Mouse (Mus musculus) splenic B cell, adult 2 months (primary cell): Measurements from ENCODE around the gene Pdzd9.

Experiments
- DNase-seq: peaks from one replicate; pipeline ENCODE4 v3.0.0-alpha.2; 2011; ENCODE audit warnings: low read depth, low spot score
- H3K27me3 ChIP-seq: 2 replicates; pipeline ENCODE4 v1.6.1; 2012; ENCODE audit warnings: mild to moderate bottlenecking, low read length, moderate library complexity, mixed read lengths; ENCODE audit not compliant: control insufficient read depth, poor library complexity, insufficient read depth, severe bottlenecking
- H3K36me3 ChIP-seq: 2 replicates; pipeline ENCODE4 v1.6.1; 2012; ENCODE audit warnings: mild to moderate bottlenecking, low read length, moderate library complexity, mixed read lengths; ENCODE audit not compliant: control insufficient read depth, poor library complexity, insufficient read depth, severe bottlenecking

Pdzd9 gene

DNA sequence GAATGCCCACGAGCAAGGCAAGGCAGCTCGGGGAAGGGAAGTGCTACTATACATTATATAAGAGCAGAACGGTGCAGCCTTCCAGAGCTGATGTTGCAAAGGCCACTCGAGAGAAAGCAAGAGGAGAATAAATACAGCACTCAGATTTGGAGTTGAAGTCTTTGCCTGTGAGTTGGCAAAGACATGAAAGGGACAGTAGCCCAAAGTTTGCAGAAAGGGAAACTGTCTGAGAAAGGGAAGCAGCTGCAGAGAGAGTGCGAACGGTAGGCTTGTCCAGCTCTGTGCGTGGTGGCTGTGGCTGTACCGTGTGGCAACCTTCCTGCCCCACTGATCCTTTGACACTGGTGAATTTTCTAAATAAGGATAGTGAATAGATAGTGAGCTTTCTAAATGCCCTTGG, 8.9 kb upstream of the Pdzd9 start:
- no peaks in the 10 kb centered on the region for H3K36me3 ChIP-seq
- DNase-seq = peak; percentile 3
- H3K27me3 ChIP-seq = no peaks in the 10 kb centered on the region

DNA sequence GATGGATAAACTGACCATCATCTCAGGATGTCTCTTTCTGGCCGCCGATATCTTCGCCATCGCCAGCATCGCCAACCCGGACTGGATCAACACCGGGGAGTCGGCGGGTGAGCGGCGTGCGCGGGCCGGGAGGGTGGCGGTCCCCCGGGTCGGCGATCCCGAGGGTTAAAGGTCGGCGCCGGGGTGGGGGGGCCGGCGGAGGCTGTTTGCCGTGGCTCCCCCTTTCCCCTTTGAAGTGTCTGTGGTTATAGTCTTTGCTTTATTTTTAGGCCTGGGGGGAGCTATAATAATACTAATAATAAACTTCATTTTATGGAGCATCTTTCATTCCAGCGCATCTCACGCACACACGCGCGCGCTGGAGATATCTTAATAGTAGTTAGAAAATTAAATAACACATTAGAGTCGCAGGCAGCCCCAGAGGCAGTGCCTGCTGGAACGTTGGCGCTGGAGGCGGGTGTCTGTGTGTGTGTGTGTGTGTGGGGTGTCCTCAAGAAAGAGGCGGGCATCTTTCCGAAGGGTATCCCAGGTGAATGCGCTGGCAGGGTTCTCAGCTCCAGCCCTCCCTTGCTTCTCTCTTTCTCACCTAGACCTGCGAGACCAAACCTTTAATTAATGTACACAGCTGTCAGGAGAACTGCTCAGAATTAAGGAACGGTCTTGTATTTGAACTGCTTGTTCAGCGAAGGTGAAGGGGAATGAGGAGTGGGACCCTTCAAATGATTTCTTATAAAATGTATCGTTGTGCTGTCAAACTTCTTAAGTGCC, 7.8 kb upstream of the Pdzd9 start:
- H3K27me3 ChIP-seq = no peaks in the 10 kb centered on the region
- no peaks in the 10 kb centered on the region for H3K36me3 ChIP-seq
- DNase-seq = peak; percentile 14

DNA sequence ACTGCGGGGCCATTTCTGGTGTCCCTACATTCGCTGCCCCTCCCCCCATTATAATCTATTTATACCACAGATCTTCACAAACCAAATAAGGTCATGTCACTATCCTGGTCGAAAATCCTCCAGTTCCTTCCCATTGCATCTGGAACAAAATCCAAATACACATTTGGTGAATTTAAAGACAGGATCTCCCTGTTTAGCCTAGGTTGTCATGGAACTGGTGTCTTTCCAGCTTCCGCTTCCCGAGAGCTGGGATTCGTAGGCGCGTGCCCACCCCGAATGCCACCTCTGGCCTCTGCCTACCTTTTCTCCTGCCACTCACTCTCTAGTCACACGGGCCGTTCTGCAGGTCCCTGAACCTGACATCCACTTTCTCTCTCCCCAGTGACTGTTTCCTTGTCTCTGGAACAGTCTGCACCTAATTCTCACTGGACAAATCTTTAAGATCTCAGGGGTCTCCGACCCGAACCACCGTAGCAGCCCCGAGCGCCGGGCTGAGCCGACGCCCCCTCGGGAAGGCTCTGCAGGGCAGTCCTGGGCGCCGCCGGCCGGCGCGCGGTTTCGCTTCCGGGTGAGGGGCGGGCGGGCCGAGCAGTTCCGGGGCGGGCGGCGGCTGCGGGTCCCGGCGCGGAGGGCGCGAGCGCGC, 7.0 kb upstream of the Pdzd9 start, which contains the start of gene Mosmo:
Gene Mosmo, plus strand, starts transcription at position 618 of the 643 bp plus-strand sequence.
- H3K27me3 ChIP-seq = no peaks in the 10 kb centered on the region
- peak; percentile 72 for DNase-seq
- no peaks in the 10 kb centered on the region for H3K36me3 ChIP-seq

DNA sequence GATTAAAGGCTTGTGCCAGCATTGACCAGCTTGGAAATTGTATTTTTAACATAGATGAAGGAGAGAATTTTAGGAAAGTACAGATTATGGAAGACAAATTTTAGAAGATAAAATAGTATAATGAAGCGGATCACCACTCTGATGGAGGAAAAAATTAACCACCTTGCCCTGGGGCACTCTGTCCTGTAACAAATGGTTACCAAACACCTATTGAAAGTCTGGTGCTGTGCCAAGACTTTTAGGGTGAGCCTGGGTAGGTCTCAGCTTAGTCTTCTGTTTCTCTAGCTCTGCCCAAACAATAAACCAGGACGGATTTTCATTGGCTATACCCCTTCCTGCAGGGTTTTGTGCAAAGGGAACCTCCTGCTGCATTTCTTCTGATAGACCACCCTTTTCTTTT, 1.1 kb upstream of the Pdzd9 start:
- Histone ChIP-seq H3K36me3 (no peaks in the 10 kb centered on the region), H3K27me3 (no peaks in the 10 kb centered on the region)
- no peak for DNase-seq

DNA sequence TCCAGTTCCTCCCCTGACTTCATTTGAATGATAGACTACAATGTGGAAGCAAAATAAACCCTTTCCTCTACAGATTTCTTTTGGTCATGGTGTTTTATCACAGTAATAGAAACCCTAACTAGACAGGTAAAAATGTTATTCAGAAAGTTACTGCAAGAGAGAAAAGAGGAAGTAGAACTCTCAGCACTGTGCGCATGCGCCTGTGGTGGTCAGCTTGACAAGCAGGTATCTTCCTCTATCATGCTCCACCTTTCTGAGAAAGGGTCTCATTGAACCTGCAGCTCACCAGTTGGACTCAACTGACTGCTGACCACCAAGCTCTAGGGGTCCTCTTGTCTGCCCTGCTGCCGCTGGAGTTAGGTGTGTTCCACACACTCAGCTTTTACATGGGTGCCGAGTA, 8.1 kb downstream of the Pdzd9 start:
- DNase-seq = peak; percentile 88
- H3K27me3 ChIP-seq = no peaks in the 10 kb centered on the region
- H3K36me3 ChIP-seq = peaks cover 8% of the 10 kb centered on the region; the same call in 1 of the 2 replicates

DNA sequence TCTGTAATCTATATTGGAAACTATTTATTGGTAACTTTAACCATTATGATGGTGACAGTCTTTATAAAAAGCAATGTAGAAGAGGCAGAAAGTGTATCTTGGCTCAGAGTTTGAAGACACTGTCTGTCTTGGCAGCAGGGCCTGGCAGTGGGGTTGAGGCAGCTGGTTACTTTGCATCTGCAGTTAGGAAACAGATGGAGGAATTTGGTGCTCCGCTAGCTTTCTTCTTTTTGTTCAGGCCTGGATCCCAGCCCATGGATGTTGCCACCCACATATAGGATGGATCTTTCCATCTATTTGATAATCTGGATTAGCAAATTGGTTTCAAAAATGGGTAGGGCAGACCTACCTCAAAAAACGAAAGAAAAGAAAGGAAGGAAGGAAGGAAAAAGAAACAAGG, 22.3 kb downstream of the Pdzd9 start:
- DNase-seq = no peak
- Histone ChIP-seq H3K36me3 (peaks cover 23% of the 10 kb centered on the region), H3K27me3 (no peaks in the 10 kb centered on the region)

DNA sequence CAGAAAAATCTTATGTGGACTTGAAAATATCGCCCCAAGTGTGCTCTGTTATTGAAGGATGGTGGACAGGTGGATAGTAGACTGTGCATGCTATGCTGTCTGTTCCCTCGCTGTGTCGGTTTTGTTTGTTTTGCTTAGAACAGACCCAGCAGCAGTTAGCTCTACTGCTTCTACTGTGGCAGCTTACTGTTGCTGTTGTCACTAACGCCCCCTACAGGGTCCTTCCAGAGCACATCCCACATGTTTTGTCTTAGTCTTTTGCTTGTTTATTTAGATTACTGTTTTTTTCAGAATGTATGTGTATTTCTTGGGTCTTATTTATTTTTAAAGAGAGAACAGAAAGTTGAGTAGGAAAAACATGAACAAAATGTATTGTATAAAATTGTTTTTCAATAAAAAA, 26.9 kb downstream of the Pdzd9 start:
- DNase-seq = peak; percentile 22
- Histone ChIP-seq H3K36me3 (peaks cover 29% of the 10 kb centered on the region), H3K27me3 (no peaks in the 10 kb centered on the region)

DNA sequence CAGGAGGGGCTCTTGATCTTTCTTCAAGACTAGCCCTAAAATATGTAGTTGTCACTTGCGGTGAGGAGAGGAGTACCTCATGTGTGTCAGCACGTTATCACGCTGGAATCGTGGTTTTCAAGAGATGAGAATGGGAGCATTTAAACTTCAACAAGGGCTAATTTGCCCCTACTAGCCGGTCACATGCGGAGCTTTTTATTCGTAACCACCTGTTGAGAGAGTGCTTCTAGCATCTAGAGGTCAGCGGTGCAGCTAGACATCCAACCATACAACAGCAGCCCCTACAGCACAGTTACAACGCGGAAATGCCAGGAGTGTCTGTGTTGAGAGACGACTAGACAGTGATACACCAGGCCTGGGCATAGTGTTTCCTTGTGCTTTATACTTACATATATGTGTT, 34.3 kb downstream of the Pdzd9 start:
- peaks cover 9% of the 10 kb centered on the region; the same call in 1 of the 2 replicates for H3K36me3 ChIP-seq
- peak; percentile 22 for DNase-seq

DNA sequence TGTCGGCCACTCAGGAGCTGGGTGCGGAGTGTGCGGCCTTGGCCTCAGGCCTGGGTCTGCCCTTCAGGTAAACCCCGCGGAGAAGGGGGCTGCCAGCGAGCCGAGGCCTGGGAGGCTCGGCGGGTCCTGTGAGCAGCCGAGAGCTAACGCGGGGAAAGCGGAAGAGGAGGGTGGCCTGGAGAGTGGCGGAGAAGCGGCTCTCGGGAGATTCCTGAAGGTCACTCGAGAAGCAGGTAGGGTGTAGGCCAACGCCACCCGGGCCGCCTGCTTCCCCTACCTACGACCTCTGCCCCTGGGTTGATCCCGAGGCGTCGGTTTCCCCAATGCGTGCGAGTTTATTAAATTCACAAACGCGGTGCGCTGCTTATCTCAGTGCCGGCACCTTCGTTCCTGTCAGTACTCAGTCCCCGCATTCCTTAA, 34.8 kb downstream of the Pdzd9 start:
- no peak for DNase-seq
- H3K36me3 ChIP-seq = peaks cover 5% of the 10 kb centered on the region; the same call in 1 of the 2 replicates
- H3K27me3 ChIP-seq = no peaks in the 10 kb centered on the region

More for the DNA sequence above, 34.3 kb downstream of the Pdzd9 start:
- H3K27me3 ChIP-seq = no peaks in the 10 kb centered on the region

DNA sequence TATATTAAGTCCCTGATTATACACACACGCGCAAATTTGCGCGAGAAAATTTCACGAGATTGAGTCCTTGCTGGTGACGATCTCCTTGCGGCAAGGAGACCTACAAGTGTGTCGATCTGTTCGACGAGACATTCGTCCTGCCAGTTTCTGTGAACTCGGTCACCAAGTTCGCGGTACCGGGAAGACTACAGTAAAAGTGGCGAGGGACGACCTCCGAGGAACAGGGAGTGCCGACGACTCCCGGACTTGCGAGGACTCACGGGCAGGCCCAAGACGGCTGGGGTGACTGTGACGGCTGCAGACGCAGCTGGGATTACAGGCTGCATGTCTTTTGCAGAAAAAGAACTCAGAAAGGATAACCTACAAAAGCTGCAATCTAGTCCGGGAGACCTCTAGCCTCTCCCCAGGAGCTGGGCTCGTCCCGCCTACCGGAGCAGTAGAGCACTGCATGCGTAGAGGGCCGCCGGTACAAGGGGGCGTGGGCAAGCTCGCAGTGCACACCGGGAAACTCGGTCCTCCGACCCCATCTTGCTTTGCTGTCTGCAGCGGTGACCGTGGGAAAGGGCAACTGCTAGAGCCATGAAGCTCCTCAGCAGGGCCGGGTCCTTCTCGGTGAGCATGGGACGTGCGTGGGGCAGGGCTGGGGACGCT, 35.3 kb downstream of the Pdzd9 start, which contains the start of gene Uqcrc2:
Gene Uqcrc2, plus strand, starts transcription at position 466 of the 651 bp plus-strand sequence.
- peak; percentile 90 for DNase-seq
- H3K36me3 ChIP-seq = peaks cover 2% of the 10 kb centered on the region; the same call in 1 of the 2 replicates
- no peaks in the 10 kb centered on the region for H3K27me3 ChIP-seq

DNA sequence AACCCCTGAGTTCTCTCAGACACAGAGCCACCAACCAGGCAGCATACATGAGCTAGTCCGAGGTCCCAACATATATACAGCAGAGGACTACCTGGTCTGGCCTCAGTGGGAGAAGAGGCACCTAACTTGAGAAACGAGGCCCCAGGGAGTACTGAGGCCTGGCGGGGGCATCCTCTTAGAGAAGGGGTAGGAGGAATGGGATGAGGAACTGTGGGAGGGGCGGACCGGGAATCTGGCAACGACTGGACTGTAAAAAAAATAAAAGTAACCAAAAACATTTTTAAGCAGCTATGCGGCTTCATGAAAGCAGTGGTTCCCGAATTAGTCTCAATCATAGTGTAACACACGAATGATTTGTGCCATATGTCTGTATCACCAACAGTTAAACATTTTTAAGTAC, 35.8 kb downstream of the Pdzd9 start:
- Histone ChIP-seq H3K36me3 (no peaks in the 10 kb centered on the region; the same call in 1 of the 2 replicates), H3K27me3 (no peaks in the 10 kb centered on the region)
- peak; percentile 5 for DNase-seq

DNA sequence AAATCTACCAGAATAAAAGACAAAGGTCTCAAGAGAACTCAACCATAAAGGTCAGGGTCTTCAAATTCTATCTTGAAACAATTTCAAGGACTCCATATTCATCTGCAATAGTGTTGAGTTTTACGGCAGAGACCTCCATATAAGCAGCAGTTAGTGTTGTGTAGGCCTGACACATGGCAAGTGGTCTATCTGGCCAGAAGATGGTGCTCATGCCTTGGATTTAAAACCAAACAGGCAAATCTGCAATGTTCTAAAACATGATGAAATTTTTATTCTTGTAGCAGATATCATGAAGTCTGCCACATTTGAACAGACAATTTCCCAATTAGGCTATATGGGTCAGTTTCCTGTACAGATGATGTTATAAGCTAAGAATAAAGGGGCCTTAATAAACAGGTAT, 37.6 kb downstream of the Pdzd9 start:
- Histone ChIP-seq H3K27me3 (no peaks in the 10 kb centered on the region), H3K36me3 (no peaks in the 10 kb centered on the region)
- DNase-seq = peak; percentile 65

DNA sequence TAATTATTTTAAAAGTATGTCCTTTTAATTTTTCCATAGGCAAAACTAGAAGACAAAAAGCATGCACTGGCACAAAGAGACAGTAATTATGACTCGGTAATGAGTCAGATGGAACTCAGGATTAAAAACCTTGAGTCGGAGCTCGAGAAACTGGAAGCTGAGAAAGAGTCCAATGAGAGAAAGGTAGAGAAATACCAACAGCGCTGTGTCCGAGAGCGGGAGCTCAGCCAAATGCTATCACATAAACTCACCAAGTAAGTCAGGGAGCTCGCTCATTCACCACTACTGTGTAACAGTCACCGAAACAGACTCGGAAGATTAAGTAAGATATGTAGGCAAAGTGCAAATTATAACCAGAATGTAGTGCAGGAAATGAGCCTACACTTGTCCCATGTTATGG, 49.3 kb downstream of the Pdzd9 start:
- Histone ChIP-seq H3K27me3 (no peaks in the 10 kb centered on the region), H3K36me3 (no peaks in the 10 kb centered on the region)
- DNase-seq = no peak

DNA sequence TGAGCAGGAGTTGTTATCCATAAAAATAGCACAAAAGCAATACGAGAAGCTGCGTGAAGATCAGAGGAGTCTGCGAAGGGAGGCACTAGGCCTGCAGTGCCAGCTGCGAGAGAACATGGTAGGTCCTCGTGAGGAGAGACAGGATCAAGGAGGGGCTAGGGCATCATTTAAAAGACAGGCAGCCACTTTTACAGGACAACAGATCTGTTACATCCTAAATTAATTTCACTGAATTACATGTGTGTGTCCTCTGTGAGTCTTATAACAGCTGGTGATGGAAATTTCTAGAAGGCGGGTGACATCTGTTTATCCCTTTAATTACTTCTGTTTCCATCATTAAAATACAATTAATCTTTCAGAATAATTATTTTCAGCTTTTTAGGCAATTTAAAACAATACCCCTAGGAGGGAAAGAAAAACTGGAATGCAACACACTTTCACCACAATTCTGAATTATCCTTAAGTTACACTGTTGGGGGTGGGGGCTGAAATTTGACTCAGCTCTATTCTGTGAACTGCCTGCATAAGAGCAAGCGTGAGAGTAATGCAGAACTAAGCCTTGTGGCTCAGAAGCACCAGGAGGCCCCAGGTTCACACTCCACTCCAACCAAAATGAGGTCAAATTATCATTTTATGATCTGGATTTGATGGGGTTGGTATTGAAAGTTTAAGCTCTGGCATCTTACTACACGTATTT, 49.9 kb downstream of the Pdzd9 start:
- H3K36me3 ChIP-seq = no peaks in the 10 kb centered on the region
- no peak for DNase-seq
- no peaks in the 10 kb centered on the region for H3K27me3 ChIP-seq
